Mouse (Mus musculus) hindbrain, embryonic 11.5 days (tissue): ENCODE results near the gene Olfr1080. TPM values are rescaled to one million over a fixed set of nuclear protein-coding genes. Genes with fewer than 3 reads are reported as not detected.
"Not testable (repeated sequence)": the region's sequence is repeated elsewhere in the genome, so short reads cannot be mapped to it uniquely, and the experiment has no call there.

Experiments
- ATAC-seq: fragments of 200-750 bp; cut with Nextera tagmentation; 2 replicates; pipeline ENCODE4 v1.8.0; 2017; ENCODE audit warnings: mild to moderate bottlenecking, moderate TSS enrichment, moderate library complexity; ENCODE audit not compliant: low FRiP score
- DNase-seq: peaks from one replicate; pipeline ENCODE4 v3.0.0-alpha.2; 2015; ENCODE audit warnings: low spot score
- H3K27ac ChIP-seq: fragments of 300-500 bp; sonication (generic); 2 replicates; pipeline ENCODE4 v1.5.1; 2014; ENCODE audit warnings: mild to moderate bottlenecking, low read depth, low read length
- H3K27me3 ChIP-seq: fragments of 300-500 bp; sonication (generic); 2 replicates; pipeline ENCODE4 v1.6.1; 2014; ENCODE audit warnings: mild to moderate bottlenecking, low read length, moderate library complexity, mixed read lengths; ENCODE audit not compliant: control insufficient read depth, insufficient read depth
- H3K36me3 ChIP-seq: fragments of 300-500 bp; sonication (generic); 2 replicates; pipeline ENCODE4 v1.6.1; 2014; ENCODE audit warnings: mild to moderate bottlenecking, low read length, moderate library complexity, mixed read lengths; ENCODE audit not compliant: control insufficient read depth, insufficient read depth
- H3K4me1 ChIP-seq: fragments of 300-500 bp; sonication (generic); replicated peaks from 2 replicates; pipeline ENCODE4 v1.6.1; 2014; ENCODE audit warnings: low read length, mixed read lengths; ENCODE audit not compliant: control insufficient read depth, insufficient read depth
- H3K4me2 ChIP-seq: fragments of 300-500 bp; sonication (generic); replicated peaks from 2 replicates; pipeline ENCODE4 v1.6.1; 2014; ENCODE audit warnings: mild to moderate bottlenecking, low read depth, low read length
- H3K4me3 ChIP-seq: fragments of 300-500 bp; sonication (generic); 2 replicates; pipeline ENCODE4 v1.5.1; 2014; ENCODE audit warnings: low read depth, low read length
- H3K9ac ChIP-seq: fragments of 300-500 bp; sonication (generic); 2 replicates; pipeline ENCODE4 v1.6.1; 2014; ENCODE audit warnings: low read depth, low read length
- H3K9me3 ChIP-seq: fragments of 300-500 bp; sonication (generic); 2 replicates; pipeline ENCODE4 v1.6.1; 2016; ENCODE audit warnings: low read length; ENCODE audit not compliant: control insufficient read depth
- WGBS: fragments of 180-500 bp; shearing (Covaris S2); extraction: QIAGEN DNeasy Blood & Tissue Kit; methylation state at CpG from one replicate; pipeline ENCODE4 v1.1.7; 2014; 5-methylcytosine and 5-hydroxymethylcytosine counted together
- polyA plus RNA-seq: library from polyadenylated mRNA; unstranded; fragments of >200 nt; fragmentation: Nextera tagmentation; extraction: Ambion mirVana; gene quantifications from 2 replicates; pipeline ENCODE4 v1.2.1, GENCODE M21; 2014

The Olfr1080 gene
- not detected in 2 replicates for polyA plus RNA-seq

GRCm38 (mm10) chr2:86558135-86558534, at the start of gene Olfr1080:
Olfr1080 (minus strand) TSS chr2:86558235.
- not testable (repeated sequence) for H3K36me3 ChIP-seq

GRCm38 (mm10) chr2:86598866-86599265, 40.8 kb upstream of the Olfr1080 start, which contains the start of gene Olfr1082:
Olfr1082 (minus strand) TSS chr2:86598966.
- H3K36me3 ChIP-seq, H3K9ac ChIP-seq, H3K27me3 ChIP-seq, H3K27ac ChIP-seq, H3K4me3 ChIP-seq, H3K4me2 ChIP-seq, ATAC-seq, H3K4me1 ChIP-seq, H3K9me3 ChIP-seq, DNase-seq: not testable (repeated sequence)
- WGBS = 67% methylated on average over 1 of the region's 1 CpGs

More at GRCm38 (mm10) chr2:86558135-86558534, at the start of gene Olfr1080:
- not testable (repeated sequence) for ATAC-seq, H3K4me2 ChIP-seq, DNase-seq, H3K4me1 ChIP-seq, H3K9me3 ChIP-seq, H3K4me3 ChIP-seq, H3K27ac ChIP-seq, H3K9ac ChIP-seq, H3K27me3 ChIP-seq

- WGBS = 70% methylated on average over 1 of the region's 1 CpGs
- no peaks in the 10 kb centered on the region for H3K4me1 ChIP-seq
- H3K27ac ChIP-seq = no peak within 1 kb of the TSS
- DNase-seq (no peak), ATAC-seq (no peak)
- no peak within 1 kb of the TSS for H3K9ac ChIP-seq
- no peaks in the 10 kb centered on the region for H3K36me3 ChIP-seq
- no peak within 1 kb of the TSS for H3K4me2 ChIP-seq
- H3K4me3 ChIP-seq = no peak within 1 kb of the TSS
- H3K27me3 ChIP-seq = no peaks in the 10 kb centered on the region
- H3K9me3 ChIP-seq = no peaks in the 10 kb centered on the region
Observed at GRCm38 (mm10) chr2:86542380-86542779, 15.7 kb downstream of the Olfr1080 start, which contains the start of gene Olfr1079. Olfr1079 (minus strand) TSS chr2:86542480.

GRCm38 (mm10) chr2:86530991-86531390, 27.0 kb downstream of the Olfr1080 start:
- Histone ChIP-seq H3K9me3 (no peaks in the 10 kb centered on the region), H3K4me1 (no peaks in the 10 kb centered on the region), H3K27me3 (no peaks in the 10 kb centered on the region), H3K4me3 (no peak overlapping the region), H3K4me2 (no peak overlapping the region), H3K36me3 (no peaks in the 10 kb centered on the region), H3K27ac (no peak overlapping the region), H3K9ac (no peak overlapping the region)
- ATAC-seq (no peak), DNase-seq (no peak)
- WGBS = 85% methylated on average over 1 of the region's 1 CpGs

GRCm38 (mm10) chr2:86508161-86508560, 49.9 kb downstream of the Olfr1080 start, which contains the start of gene Olfr1076:
Olfr1076 (plus strand) TSS chr2:86508461.
- no peak for DNase-seq
- no peak within 1 kb of the TSS for H3K4me3 ChIP-seq
- H3K4me1 ChIP-seq = no peaks in the 10 kb centered on the region
- no peak within 1 kb of the TSS for H3K4me2 ChIP-seq
- 80% methylated on average over 1 of the region's 1 CpGs for WGBS
- H3K27ac ChIP-seq = no peak within 1 kb of the TSS
- no peaks in the 10 kb centered on the region for H3K27me3 ChIP-seq
- H3K36me3 ChIP-seq = no peaks in the 10 kb centered on the region
- no peak within 1 kb of the TSS for H3K9ac ChIP-seq
- H3K9me3 ChIP-seq = no peaks in the 10 kb centered on the region
- ATAC-seq = no peak

Other genes starting within 250 kb of the Olfr1080 start
- gene Olfr1053, start 243.0 kb downstream of the Olfr1080 start, polyA plus RNA-seq = not detected in 2 replicates
- gene Olfr1054, start 222.8 kb downstream of the Olfr1080 start, polyA plus RNA-seq = not detected in 2 replicates
- gene Olfr1055, start 208.0 kb downstream of the Olfr1080 start, polyA plus RNA-seq = not detected in 2 replicates
- not detected in 2 replicates for gene Olfr1056, start 195.8 kb downstream of the Olfr1080 start, polyA plus RNA-seq
- not detected in 2 replicates for gene Olfr1057, start 179.8 kb downstream of the Olfr1080 start, polyA plus RNA-seq
- gene Olfr1058, start 169.7 kb downstream of the Olfr1080 start, polyA plus RNA-seq = not detected in 2 replicates
- gene Olfr1061, start 144.2 kb downstream of the Olfr1080 start, polyA plus RNA-seq = not detected in 2 replicates
- not detected in 2 replicates for gene Olfr1062, start 131.5 kb downstream of the Olfr1080 start, polyA plus RNA-seq
- gene Olfr1065, start 107.6 kb downstream of the Olfr1080 start, polyA plus RNA-seq = not detected in 2 replicates
- not detected in 2 replicates for gene Olfr1066, start 102.0 kb downstream of the Olfr1080 start, polyA plus RNA-seq
- gene Olfr228, start 70.8 kb downstream of the Olfr1080 start, polyA plus RNA-seq = not detected in 2 replicates
- not detected in 2 replicates for gene Olfr1076, start 49.8 kb downstream of the Olfr1080 start, polyA plus RNA-seq
- gene Olfr1079, start 15.8 kb downstream of the Olfr1080 start, polyA plus RNA-seq = not detected in 2 replicates
- not detected in 2 replicates for gene Olfr1082, start 40.7 kb upstream of the Olfr1080 start, polyA plus RNA-seq
- gene Olfr1084, start 81.5 kb upstream of the Olfr1080 start, polyA plus RNA-seq = not detected in 2 replicates
- gene Olfr1085, start 103.8 kb upstream of the Olfr1080 start, polyA plus RNA-seq = not detected in 2 replicates
- not detected in 2 replicates for gene Olfr1086, start 121.9 kb upstream of the Olfr1080 start, polyA plus RNA-seq
- gene Olfr1087, start 140.2 kb upstream of the Olfr1080 start, polyA plus RNA-seq = not detected in 2 replicates
- not detected in 2 replicates for gene Olfr1089, start 175.5 kb upstream of the Olfr1080 start, polyA plus RNA-seq
- gene Olfr1090, start 200.8 kb upstream of the Olfr1080 start, polyA plus RNA-seq = not detected in 2 replicates
- gene Olfr1093, start 224.2 kb upstream of the Olfr1080 start, polyA plus RNA-seq = not detected in 2 replicates